ENCODE assay signal across 25 mouse cellular contexts in genomic region chr2:171134794-171135193, GRCm38 (mm10).
DNase-seq lines count a peak whose midpoint lies in the region; ATAC-seq and TF ChIP-seq lines count a peak whose summit lies in the region.
"Had no signal": no experiment of that assay in that cellular context is flagged by ENCODE, and none has a peak within 500 bp of the region (broad histone marks: within the 10 kb centered on the region; RNA-seq: fewer than 3 reads in every experiment).

No protein-coding gene starts in this region.

- WGBS in forebrain, embryonic 14.5 days: 22% methylated on average over 4 of the region's 4 CpGs
- 27% methylated on average over 4 of the region's 4 CpGs for WGBS in forebrain, embryonic 16.5 days
- 38% methylated on average over 4 of the region's 4 CpGs for whole genome bisulfite sequencing in hindbrain, embryonic 13.5 days
- 33% methylated on average over 4 of the region's 4 CpGs for whole genome bisulfite sequencing in hindbrain, postnatal 0 days
- WGBS in midbrain, embryonic 14.5 days: 32% methylated on average over 4 of the region's 4 CpGs
- 82% methylated on average over 4 of the region's 4 CpGs for WGBS in midbrain, embryonic 10.5 days

- H3K27ac ChIP-seq in forebrain, embryonic 14.5 days (ENCODE audit: low read depth, low read length): no peak overlapping the region
- no peak overlapping the region for H3K27ac ChIP-seq in forebrain, embryonic 16.5 days (ENCODE audit: low read length)
- no peak overlapping the region for H3K27ac ChIP-seq in hindbrain, embryonic 13.5 days
- no peak overlapping the region for H3K27ac ChIP-seq in hindbrain, postnatal 0 days
- no peak overlapping the region for H3K27ac ChIP-seq in midbrain, embryonic 14.5 days (replicated peaks; ENCODE audit: low read depth, low read length)
- H3K27ac ChIP-seq in midbrain, embryonic 10.5 days (replicated peaks): no peak overlapping the region
- H3K27ac ChIP-seq: heart, adult 2 months; heart, embryonic 10.5 days; heart, embryonic 13.5 days had no signal

- TF ChIP-seq CTCF in hindbrain, postnatal 0 days (IDR thresholded peaks at IDR 0.05; ENCODE audit: low read depth): no peak

- H3K36me3 ChIP-seq in forebrain, embryonic 14.5 days (ENCODE audit: control insufficient read depth, insufficient read depth, low read length): no peaks in the 10 kb centered on the region
- no peaks in the 10 kb centered on the region for H3K36me3 ChIP-seq in forebrain, embryonic 16.5 days (ENCODE audit: control insufficient read depth, insufficient read depth)
- H3K36me3 ChIP-seq in hindbrain, embryonic 13.5 days: no peaks in the 10 kb centered on the region
- H3K36me3 ChIP-seq in hindbrain, postnatal 0 days (ENCODE audit: insufficient read depth, low read length): no peaks in the 10 kb centered on the region
- H3K36me3 ChIP-seq in midbrain, embryonic 14.5 days (ENCODE audit: control insufficient read depth, insufficient read depth, low read length): no peaks in the 10 kb centered on the region
- H3K36me3 ChIP-seq in midbrain, embryonic 10.5 days: no peaks in the 10 kb centered on the region
- H3K36me3 ChIP-seq: G1E; heart, embryonic 10.5 days; heart, embryonic 13.5 days had no signal

- H3K4me3 ChIP-seq in forebrain, embryonic 14.5 days (ENCODE audit: low read depth, low read length): no peak overlapping the region
- H3K4me3 ChIP-seq in forebrain, embryonic 16.5 days (replicated peaks; ENCODE audit: low read length): no peak overlapping the region
- H3K4me3 ChIP-seq in hindbrain, embryonic 13.5 days: no peak overlapping the region
- no peak overlapping the region for H3K4me3 ChIP-seq in hindbrain, postnatal 0 days (ENCODE audit: low read length)
- no peak overlapping the region for H3K4me3 ChIP-seq in midbrain, embryonic 14.5 days (replicated peaks; ENCODE audit: low read depth, low read length)
- no peak overlapping the region for H3K4me3 ChIP-seq in midbrain, embryonic 10.5 days
- H3K4me3 ChIP-seq: heart, adult 2 months; heart, embryonic 10.5 days; heart, embryonic 13.5 days had no signal

- peak; percentile 34 for DNase-seq in forebrain, embryonic 14.5 days (ENCODE audit: low spot score)
- DNase-seq in hindbrain, postnatal 0 days (ENCODE audit: low spot score): no peak
- DNase-seq in midbrain, embryonic 14.5 days: peak; percentile 40
- no peak for DNase-seq in midbrain, embryonic 10.5 days (ENCODE audit: low spot score)
- DNase-seq in retina, embryonic 14.5 days (ENCODE audit: low spot score): peak; percentile 13
- DNase-seq in frontal cortex, adult 2 months (ENCODE audit: extremely low spot score in 1 of 2, low spot score in 1 of 2): no peak
- DNase-seq: adrenal gland, postnatal 10 days; adrenal gland, postnatal 36 days; B cell, adult 2 months; cerebellum, adult 11-12 months; cerebellum, adult 8-10 months; cerebellum, postnatal 14 days; forebrain, postnatal 0 days; gastrocnemius, postnatal 25 days; heart, adult 2 months; heart, postnatal 14 days; kidney, adult 2 months had no signal

- no peaks in the 10 kb centered on the region for H3K4me1 ChIP-seq in forebrain, embryonic 14.5 days (ENCODE audit: control insufficient read depth, insufficient read depth, low read length)
- H3K4me1 ChIP-seq in forebrain, embryonic 16.5 days (replicated peaks; ENCODE audit: control insufficient read depth, insufficient read depth, low read length): no peaks in the 10 kb centered on the region
- peaks cover 10% of the 10 kb centered on the region; the same call in 1 of the 2 replicates for H3K4me1 ChIP-seq in hindbrain, embryonic 13.5 days (replicated peaks)
- no peaks in the 10 kb centered on the region for H3K4me1 ChIP-seq in hindbrain, postnatal 0 days (ENCODE audit: insufficient read depth, low read length)
- H3K4me1 ChIP-seq in midbrain, embryonic 14.5 days (ENCODE audit: control insufficient read depth, insufficient read depth, low read length): peaks cover 4% of the 10 kb centered on the region; the same call in 1 of the 2 replicates
- H3K4me1 ChIP-seq in midbrain, embryonic 10.5 days: no peaks in the 10 kb centered on the region
- H3K4me1 ChIP-seq: heart, embryonic 10.5 days; heart, embryonic 13.5 days had no signal

- no peak overlapping the region for H3K9ac ChIP-seq in forebrain, embryonic 14.5 days (ENCODE audit: low read length)
- H3K9ac ChIP-seq in forebrain, embryonic 16.5 days (replicated peaks; ENCODE audit: low read depth, low read length): no peak overlapping the region
- no peak overlapping the region for H3K9ac ChIP-seq in hindbrain, embryonic 13.5 days
- no peak overlapping the region for H3K9ac ChIP-seq in hindbrain, postnatal 0 days (replicated peaks; ENCODE audit: low read length)
- no peak overlapping the region for H3K9ac ChIP-seq in midbrain, embryonic 14.5 days (replicated peaks; ENCODE audit: low read length)
- H3K9ac ChIP-seq: forebrain, postnatal 0 days; heart, embryonic 13.5 days had no signal

- no peak overlapping the region for H3K4me2 ChIP-seq in forebrain, embryonic 14.5 days (ENCODE audit: low read length)
- H3K4me2 ChIP-seq in forebrain, embryonic 16.5 days (ENCODE audit: low read length): no peak overlapping the region
- no peak overlapping the region for H3K4me2 ChIP-seq in hindbrain, embryonic 13.5 days
- no peak overlapping the region for H3K4me2 ChIP-seq in hindbrain, postnatal 0 days (ENCODE audit: low read depth, low read length)
- no peak overlapping the region for H3K4me2 ChIP-seq in midbrain, embryonic 14.5 days (ENCODE audit: low read length)
- H3K4me2 ChIP-seq: heart, embryonic 13.5 days had no signal

- ATAC-seq in forebrain, embryonic 14.5 days: 0 out of 2 replicates have a peak, but pooled peaks have one; percentile 20
- ATAC-seq in forebrain, embryonic 16.5 days: no peak
- ATAC-seq in hindbrain, embryonic 13.5 days (ENCODE audit: low FRiP score): 0 out of 2 replicates have a peak, but pooled peaks have one; percentile 28
- ATAC-seq in hindbrain, postnatal 0 days: no peak
- no peak for ATAC-seq in midbrain, embryonic 14.5 days (ENCODE audit: low FRiP score, low TSS enrichment)
- ATAC-seq: forebrain, postnatal 0 days; intestine, postnatal 0 days; Patski had no signal

- H3K9me3 ChIP-seq in forebrain, embryonic 14.5 days (replicated peaks; ENCODE audit: control insufficient read depth, low read length): peaks cover 3% of the 10 kb centered on the region; the same call in 1 of the 2 replicates
- H3K9me3 ChIP-seq in forebrain, embryonic 16.5 days (ENCODE audit: control insufficient read depth, low read length): no peaks in the 10 kb centered on the region
- 0 out of 2 replicates have a peak, but pooled peaks cover 4% of the 10 kb centered on the region for H3K9me3 ChIP-seq in hindbrain, embryonic 13.5 days
- H3K9me3 ChIP-seq in hindbrain, postnatal 0 days (ENCODE audit: low read length): no peaks in the 10 kb centered on the region
- no peaks in the 10 kb centered on the region for H3K9me3 ChIP-seq in midbrain, embryonic 14.5 days (ENCODE audit: control insufficient read depth, low read length)
- 0 out of 2 replicates have a peak, but pooled peaks cover 3% of the 10 kb centered on the region for H3K9me3 ChIP-seq in midbrain, embryonic 10.5 days (replicated peaks)
- H3K9me3 ChIP-seq: heart, embryonic 10.5 days had no signal

- no peaks in the 10 kb centered on the region for H3K27me3 ChIP-seq in forebrain, embryonic 14.5 days (replicated peaks; ENCODE audit: control insufficient read depth, insufficient read depth, low read length)
- no peaks in the 10 kb centered on the region for H3K27me3 ChIP-seq in forebrain, embryonic 16.5 days (replicated peaks; ENCODE audit: control insufficient read depth, insufficient read depth, low read length)
- H3K27me3 ChIP-seq in hindbrain, embryonic 13.5 days: no peaks in the 10 kb centered on the region
- H3K27me3 ChIP-seq in hindbrain, postnatal 0 days (ENCODE audit: insufficient read depth, low read length): no peaks in the 10 kb centered on the region
- no peaks in the 10 kb centered on the region for H3K27me3 ChIP-seq in midbrain, embryonic 14.5 days (ENCODE audit: control insufficient read depth, insufficient read depth, low read length)
- H3K27me3 ChIP-seq in midbrain, embryonic 10.5 days (ENCODE audit: low read depth, poor library complexity, severe bottlenecking): no peaks in the 10 kb centered on the region
- H3K27me3 ChIP-seq: CH12.LX; heart, embryonic 13.5 days; Patski had no signal

Comparison
In these comparisons a context has a peak if more than half of its experiments do, and no peak if none do; other contexts are left out.
1. ATAC-seq: peak in forebrain, embryonic 14.5 days (single experiment) and hindbrain, embryonic 13.5 days (single experiment); none in forebrain, embryonic 16.5 days (single experiment), hindbrain, postnatal 0 days (single experiment) and midbrain, embryonic 14.5 days (single experiment).
2. DNase-seq: peak in forebrain, embryonic 14.5 days (single experiment), midbrain, embryonic 14.5 days (single experiment) and retina, embryonic 14.5 days (single experiment); none in hindbrain, postnatal 0 days (single experiment), midbrain, embryonic 10.5 days (single experiment) and frontal cortex, adult 2 months (0 of 2).